Mouse (Mus musculus): ENCODE results near the gene Psmf1. TPM values are rescaled to one million over a fixed set of nuclear protein-coding genes. Genes with fewer than 3 reads are reported as not detected.

The Psmf1 gene
- total and polyA plus RNA-seq, 2 experiments from 2014 or later: 32.6 to 37.6 TPM

GRCm38 (mm10) chr2:151670968-151671329 lies 73.0 kb downstream of the Psmf1 start:
- H3K9me3 ChIP-seq (replicated peaks; ENCODE audit: control insufficient read depth, low read length): no peaks in the 10 kb centered on the region
- H3K27me3 ChIP-seq (ENCODE audit: control insufficient read depth, insufficient read depth, low read length): peaks cover 5% of the 10 kb centered on the region; the same call in 1 of the 2 replicates
- no peaks in the 10 kb centered on the region for H3K4me1 ChIP-seq (ENCODE audit: control insufficient read depth, insufficient read depth)
- ATAC-seq (ENCODE audit: insufficient read depth, low read depth): 0 out of 2 replicates have a peak, but pooled peaks have one; percentile 4
- no peak overlapping the region for H3K4me3 ChIP-seq (ENCODE audit: low read depth, low read length)
- WGBS: 53% methylated on average over 1 of the region's 1 CpGs
- H3K36me3 ChIP-seq (replicated peaks; ENCODE audit: control insufficient read depth, insufficient read depth, low read length): no peaks in the 10 kb centered on the region
- H3K9ac ChIP-seq (replicated peaks; ENCODE audit: low read depth, low read length): no peak overlapping the region
- TF ChIP-seq CTCF (IDR thresholded peaks at IDR 0.05; ENCODE audit: low read depth) (no peak), EP300 (IDR thresholded peaks at IDR 0.05; ENCODE audit: low read depth) (no peak)
- no peak overlapping the region for H3K27ac ChIP-seq (ENCODE audit: low read depth)
- no peak overlapping the region for H3K4me2 ChIP-seq (ENCODE audit: low read depth, low read length)
- DNase-seq (ENCODE audit: low spot score): no peak

GRCm38 (mm10) chr2:151670026-151670967 lies 73.7 kb downstream of the Psmf1 start:
- Histone ChIP-seq H3K9ac (replicated peaks; ENCODE audit: low read depth, low read length) (no peak overlapping the region), H3K4me3 (ENCODE audit: low read depth, low read length) (no peak overlapping the region), H3K36me3 (replicated peaks; ENCODE audit: control insufficient read depth, insufficient read depth, low read length) (no peaks in the 10 kb centered on the region), H3K4me2 (ENCODE audit: low read depth, low read length) (0 out of 2 replicates have a peak overlapping the region, but pooled peaks have one; percentile 4), H3K9me3 (replicated peaks; ENCODE audit: control insufficient read depth, low read length) (no peaks in the 10 kb centered on the region), H3K4me1 (ENCODE audit: control insufficient read depth, insufficient read depth) (no peaks in the 10 kb centered on the region), H3K27me3 (ENCODE audit: control insufficient read depth, insufficient read depth, low read length) (peaks cover 5% of the 10 kb centered on the region; the same call in 1 of the 2 replicates), H3K27ac (ENCODE audit: low read depth) (no peak overlapping the region)
- TF ChIP-seq CTCF (IDR thresholded peaks at IDR 0.05; ENCODE audit: low read depth) (no peak), EP300 (IDR thresholded peaks at IDR 0.05; ENCODE audit: low read depth) (no peak)
- DNase-seq (ENCODE audit: low spot score) (no peak), ATAC-seq (ENCODE audit: insufficient read depth, low read depth) (peak; percentile 36; the same call in 1 of the 2 replicates)
- WGBS: 30% methylated on average over 48 of the region's 48 CpGs

DNA sequence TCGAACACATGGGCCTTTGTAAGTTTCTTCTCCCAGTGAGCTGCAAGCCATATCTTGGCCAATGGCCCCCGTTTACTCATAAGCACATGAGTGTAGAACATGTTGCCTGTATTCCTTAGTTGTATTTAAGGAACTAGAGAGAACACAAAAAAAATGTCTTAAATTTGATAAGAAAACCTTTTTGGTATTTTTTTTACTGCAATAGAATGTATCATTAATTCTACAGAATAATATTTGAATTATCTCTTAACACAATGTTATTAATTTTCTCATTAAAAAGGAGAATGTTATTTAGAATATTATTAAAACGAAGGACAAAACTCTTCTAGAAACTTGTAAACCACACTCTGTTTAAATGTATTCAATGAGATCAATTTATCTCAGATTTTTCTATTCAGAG lies 75.6 kb downstream of the Psmf1 start, which contains the start of gene Rad21l:
Rad21l (minus strand) TSS at position 101 of the 400 bp plus-strand sequence.
- H3K4me3 ChIP-seq (ENCODE audit: low read depth, low read length): no peak within 1 kb of the TSS
- no peak within 1 kb of the TSS for H3K4me2 ChIP-seq (ENCODE audit: low read depth, low read length)
- H3K27me3 ChIP-seq (ENCODE audit: control insufficient read depth, insufficient read depth, low read length): peaks cover 5% of the 10 kb centered on the region; the same call in 1 of the 2 replicates
- TF ChIP-seq CTCF (IDR thresholded peaks at IDR 0.05; ENCODE audit: low read depth) (no peak), EP300 (IDR thresholded peaks at IDR 0.05; ENCODE audit: low read depth) (no peak)
- H3K27ac ChIP-seq (ENCODE audit: low read depth): no peak within 1 kb of the TSS
- no peaks in the 10 kb centered on the region for H3K4me1 ChIP-seq (ENCODE audit: control insufficient read depth, insufficient read depth)
- ATAC-seq (ENCODE audit: insufficient read depth, low read depth): no peak
- no peaks in the 10 kb centered on the region for H3K36me3 ChIP-seq (replicated peaks; ENCODE audit: control insufficient read depth, insufficient read depth, low read length)
- no peak within 1 kb of the TSS for H3K9ac ChIP-seq (replicated peaks; ENCODE audit: low read depth, low read length)
- WGBS: 58% methylated on average over 3 of the region's 3 CpGs
- no peak for DNase-seq (ENCODE audit: low spot score)
- no peaks in the 10 kb centered on the region for H3K9me3 ChIP-seq (replicated peaks; ENCODE audit: control insufficient read depth, low read length)

Other genes with a start within 250 kb of the Psmf1 start
- gene Fkbp1a, start 201.7 kb downstream of the Psmf1 start, total RNA-seq (2014; rRNA removed; ENCODE audit: low replicate concordance): 71.3 and 72.5 TPM in 2 replicates
- gene Fkbp1a, start 201.7 kb downstream of the Psmf1 start, polyA plus RNA-seq (2015; fragmentation: Nextera tagmentation; extraction: Ambion mirVana): 454 and 476 TPM in 2 replicates
- 1.7 and 8.0 TPM in 2 replicates for gene Sdcbp2, start 171.6 kb downstream of the Psmf1 start, total RNA-seq (2014; rRNA removed; ENCODE audit: low replicate concordance)
- 1.8 and 2.2 TPM in 2 replicates for gene Sdcbp2, start 171.6 kb downstream of the Psmf1 start, polyA plus RNA-seq (2015; fragmentation: Nextera tagmentation; extraction: Ambion mirVana)
- 0.11 and 0.15 TPM in 2 replicates for gene Snph, start 111.6 kb downstream of the Psmf1 start, total RNA-seq (2014; rRNA removed; ENCODE audit: low replicate concordance)
- 0.05 TPM in 1 of 2 replicates, not detected in the other for gene Snph, start 111.6 kb downstream of the Psmf1 start, polyA plus RNA-seq (2015; fragmentation: Nextera tagmentation; extraction: Ambion mirVana)
- not detected in 2 replicates for gene Rad21l, start 75.7 kb downstream of the Psmf1 start, total RNA-seq (2014; rRNA removed; ENCODE audit: low replicate concordance)
- not detected in 2 replicates for gene Rad21l, start 75.7 kb downstream of the Psmf1 start, polyA plus RNA-seq (2015; fragmentation: Nextera tagmentation; extraction: Ambion mirVana)
- 1.2 and 1.6 TPM in 2 replicates for gene Tmem74b, start 42.2 kb downstream of the Psmf1 start, total RNA-seq (2014; rRNA removed; ENCODE audit: low replicate concordance)
- gene Tmem74b, start 42.2 kb downstream of the Psmf1 start, polyA plus RNA-seq (2015; fragmentation: Nextera tagmentation; extraction: Ambion mirVana): 3.6 and 3.8 TPM in 2 replicates
- gene Rspo4, start 98.7 kb upstream of the Psmf1 start, total RNA-seq (2014; rRNA removed; ENCODE audit: low replicate concordance): not detected in 2 replicates
- not detected in 2 replicates for gene Rspo4, start 98.7 kb upstream of the Psmf1 start, polyA plus RNA-seq (2015; fragmentation: Nextera tagmentation; extraction: Ambion mirVana)
- gene Angpt4, start 167.0 kb upstream of the Psmf1 start, total RNA-seq (2014; rRNA removed; ENCODE audit: low replicate concordance): 1.7 TPM in 1 of 2 replicates, not detected in the other
- 0.10 and 0.12 TPM in 2 replicates for gene Angpt4, start 167.0 kb upstream of the Psmf1 start, polyA plus RNA-seq (2015; fragmentation: Nextera tagmentation; extraction: Ambion mirVana)
- 3.0 and 11.7 TPM in 2 replicates for gene Fam110a, start 236.0 kb upstream of the Psmf1 start, total RNA-seq (2014; rRNA removed; ENCODE audit: low replicate concordance)
- gene Fam110a, start 236.0 kb upstream of the Psmf1 start, polyA plus RNA-seq (2015; fragmentation: Nextera tagmentation; extraction: Ambion mirVana): 5.7 and 6.2 TPM in 2 replicates